Mouse (Mus musculus) forebrain, embryonic 14.5 days (tissue): ENCODE results near the gene Usp48. TPM values are rescaled to one million over a fixed set of nuclear protein-coding genes. Genes with fewer than 3 reads are reported as not detected.

ENCODE experiments used
- ATAC-seq: fragments of 200-750 bp; cut with Nextera tagmentation; 2 replicates; pipeline ENCODE4 v1.8.0; 2017; ENCODE audit warnings: mild to moderate bottlenecking, moderate library complexity
- DNase-seq: peaks from one replicate; pipeline ENCODE4 v3.0.0-alpha.2; 2015; ENCODE audit warnings: low spot score
- H3K27ac ChIP-seq: fragments of 300-500 bp; sonication (generic); 2 replicates; pipeline ENCODE4 v1.5.1; 2014; ENCODE audit warnings: low read depth, mild to moderate bottlenecking, control low read depth, low read length, moderate library complexity
- H3K27me3 ChIP-seq: fragments of 300-500 bp; sonication (generic); replicated peaks from 2 replicates; pipeline ENCODE4 v1.6.1; 2014; ENCODE audit warnings: low read length, control low read depth, mixed read lengths; ENCODE audit not compliant: control insufficient read depth, insufficient read depth
- H3K36me3 ChIP-seq: fragments of 300-500 bp; sonication (generic); 2 replicates; pipeline ENCODE4 v1.6.1; 2014; ENCODE audit warnings: low read length, control low read depth; ENCODE audit not compliant: control insufficient read depth, insufficient read depth
- H3K4me1 ChIP-seq: fragments of 300-500 bp; sonication (generic); 2 replicates; pipeline ENCODE4 v1.6.1; 2014; ENCODE audit warnings: antibody characterized with exemption, low read length, control low read depth; ENCODE audit not compliant: control insufficient read depth, insufficient read depth
- H3K4me2 ChIP-seq: fragments of 300-500 bp; sonication (generic); 2 replicates; pipeline ENCODE4 v1.6.1; 2014; ENCODE audit warnings: mild to moderate bottlenecking, control low read depth, low read length
- H3K4me3 ChIP-seq: fragments of 300-500 bp; sonication (generic); 2 replicates; pipeline ENCODE4 v1.5.1; 2014; ENCODE audit warnings: low read depth, low read length, control low read depth
- H3K9ac ChIP-seq: fragments of 300-500 bp; sonication (generic); 2 replicates; pipeline ENCODE4 v1.6.1; 2014; ENCODE audit warnings: mild to moderate bottlenecking, low read length, control low read depth, moderate library complexity
- H3K9me3 ChIP-seq: fragments of 300-500 bp; sonication (generic); replicated peaks from 2 replicates; pipeline ENCODE4 v1.6.1; 2016; ENCODE audit warnings: low read length, control low read depth, mixed read lengths; ENCODE audit not compliant: control insufficient read depth
- WGBS: fragments of 180-500 bp; shearing (Covaris S2); extraction: QIAGEN DNeasy Blood & Tissue Kit; methylation state at CpG from one replicate; pipeline ENCODE4 v1.1.7; 2014; 5-methylcytosine and 5-hydroxymethylcytosine counted together
- polyA plus RNA-seq: library from polyadenylated mRNA; unstranded; fragments of >200 nt; fragmentation: Nextera tagmentation; extraction: Ambion mirVana; gene quantifications from 2 replicates; pipeline ENCODE4 v1.2.1, GENCODE M21; 2014

Usp48 gene
- polyA plus RNA-seq, 1 experiment from 2014 or later: 52.4 TPM

DNA sequence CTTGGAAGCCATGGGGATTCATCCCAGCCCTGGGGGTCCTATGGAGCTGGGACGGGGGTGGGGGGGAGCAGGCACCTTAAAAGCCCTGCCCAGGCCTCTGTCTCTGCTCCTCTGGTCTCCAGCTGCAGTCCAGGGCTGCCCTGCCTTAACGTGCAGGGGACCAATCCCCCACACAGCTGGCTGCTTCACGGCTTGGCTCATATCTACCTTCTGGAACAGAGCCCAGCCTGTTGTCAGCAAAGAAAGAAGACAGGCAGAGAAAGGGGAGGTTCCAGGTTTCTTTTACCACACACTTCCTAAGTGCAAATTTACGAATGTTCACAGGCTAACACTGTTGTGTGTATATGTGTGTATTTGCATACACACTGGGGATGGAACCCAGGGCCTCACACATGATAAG is 102.3 kb downstream of the Usp48 start:
- Histone ChIP-seq H3K4me3 (no peak overlapping the region), H3K36me3 (no peaks in the 10 kb centered on the region), H3K27ac (peak overlapping the region; percentile 14; the same call in 1 of the 2 replicates), H3K27me3 (no peaks in the 10 kb centered on the region), H3K4me1 (peaks cover 6% of the 10 kb centered on the region), H3K9ac (0 out of 2 replicates have a peak overlapping the region, but pooled peaks have one; percentile 5), H3K4me2 (no peak overlapping the region), H3K9me3 (no peaks in the 10 kb centered on the region)
- whole genome bisulfite sequencing: 10% methylated on average over 4 of the region's 4 CpGs
- no peak for ATAC-seq
- peak; percentile 59 for DNase-seq

DNA sequence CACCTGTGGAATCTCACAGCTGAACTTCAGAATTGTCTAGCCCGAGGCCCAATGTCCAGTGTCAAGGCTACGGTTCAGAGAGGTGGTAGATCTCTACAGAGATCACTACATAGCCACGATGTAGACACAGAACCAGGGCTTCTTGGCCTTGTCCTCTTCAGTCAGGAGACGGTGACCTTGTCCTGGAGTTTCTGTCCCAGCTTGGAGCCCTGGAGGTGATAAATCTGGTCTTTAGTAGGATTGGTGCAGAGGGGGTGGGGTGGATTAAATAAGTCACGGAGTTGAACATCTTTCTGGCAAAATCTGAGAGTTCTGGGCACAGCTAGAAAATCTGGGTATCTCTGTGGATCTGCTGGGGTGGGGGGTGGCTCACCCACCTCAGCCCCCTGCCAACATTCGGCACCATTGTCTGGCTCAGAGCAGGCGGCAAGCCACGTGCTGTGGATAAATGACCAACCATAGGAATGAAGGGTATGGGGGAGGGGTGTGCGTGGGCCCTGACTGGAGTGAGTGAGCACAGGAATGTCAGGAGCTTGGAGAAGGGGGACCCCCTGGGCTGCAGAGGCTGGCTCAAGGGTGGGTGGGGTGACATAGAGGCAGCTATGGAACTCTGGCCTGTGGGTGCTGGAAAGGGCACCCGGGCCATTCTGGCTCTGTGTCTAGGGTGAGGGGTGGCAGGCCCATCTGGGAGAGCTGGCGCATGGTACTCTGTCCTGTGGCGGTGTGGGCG is 103.8 kb downstream of the Usp48 start:
- no peak for ATAC-seq
- no peak overlapping the region for H3K27ac ChIP-seq
- WGBS: 70% methylated on average over 13 of the region's 13 CpGs

DNA sequence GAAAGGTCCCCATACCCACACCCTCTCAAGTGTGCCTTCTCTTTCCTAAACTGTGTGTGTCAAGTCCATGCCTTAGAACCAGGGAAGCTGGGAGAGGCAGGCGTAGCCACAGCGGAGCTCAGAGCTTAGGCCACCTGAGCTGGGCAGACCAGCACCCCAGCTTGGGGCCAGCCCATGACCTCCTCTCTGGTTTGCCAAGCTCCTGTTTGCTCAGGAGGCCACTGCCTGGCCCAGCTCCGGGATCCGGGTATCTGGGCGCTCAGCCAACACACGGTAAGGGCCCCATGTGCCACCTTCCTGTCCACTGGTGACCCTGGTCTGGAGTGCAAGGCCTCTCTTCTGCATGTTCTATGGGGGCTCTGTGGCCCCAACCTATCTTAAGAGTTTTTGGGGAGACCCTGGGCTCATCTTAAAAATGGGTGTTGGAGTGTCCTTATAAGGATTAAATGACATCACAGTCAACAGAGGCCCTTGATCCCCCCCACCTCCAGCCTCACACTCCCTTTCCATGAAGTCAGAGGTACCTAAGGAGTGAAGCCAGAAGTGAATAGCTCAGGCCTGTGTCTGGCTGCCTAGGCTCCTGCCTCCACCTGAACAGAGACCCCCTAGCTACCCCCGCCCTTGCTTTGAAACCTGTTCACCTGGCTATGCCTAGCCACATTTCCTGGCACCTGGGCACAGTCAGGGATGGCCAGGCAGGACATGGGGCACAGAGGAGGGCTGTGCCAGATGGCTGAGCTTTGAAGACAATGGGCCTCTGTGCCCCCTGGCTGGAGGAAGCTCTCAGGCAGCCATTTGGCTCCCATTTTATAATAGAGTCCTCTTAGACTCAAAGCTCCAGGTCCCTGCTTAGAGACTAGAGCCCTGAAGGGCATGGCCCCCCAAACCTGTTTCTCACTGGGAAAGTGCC is 104.8 kb downstream of the Usp48 start:
- Histone ChIP-seq H3K4me3 (no peak overlapping the region), H3K4me2 (no peak overlapping the region), H3K27ac (no peak overlapping the region), H3K9me3 (no peaks in the 10 kb centered on the region), H3K4me1 (peaks cover 6% of the 10 kb centered on the region), H3K36me3 (no peaks in the 10 kb centered on the region), H3K9ac (no peak overlapping the region), H3K27me3 (no peaks in the 10 kb centered on the region)
- 70% methylated on average over 7 of the region's 7 CpGs for WGBS
- DNase-seq (peak; percentile 14), ATAC-seq (no peak)

More for the DNA sequence above, 103.8 kb downstream of the Usp48 start:
- no peak overlapping the region for H3K4me3 ChIP-seq
- no peaks in the 10 kb centered on the region for H3K36me3 ChIP-seq
- H3K4me2 ChIP-seq: no peak overlapping the region
- no peaks in the 10 kb centered on the region for H3K9me3 ChIP-seq
- peaks cover 6% of the 10 kb centered on the region for H3K4me1 ChIP-seq
- H3K9ac ChIP-seq: no peak overlapping the region
- no peaks in the 10 kb centered on the region for H3K27me3 ChIP-seq
- DNase-seq: no peak

DNA sequence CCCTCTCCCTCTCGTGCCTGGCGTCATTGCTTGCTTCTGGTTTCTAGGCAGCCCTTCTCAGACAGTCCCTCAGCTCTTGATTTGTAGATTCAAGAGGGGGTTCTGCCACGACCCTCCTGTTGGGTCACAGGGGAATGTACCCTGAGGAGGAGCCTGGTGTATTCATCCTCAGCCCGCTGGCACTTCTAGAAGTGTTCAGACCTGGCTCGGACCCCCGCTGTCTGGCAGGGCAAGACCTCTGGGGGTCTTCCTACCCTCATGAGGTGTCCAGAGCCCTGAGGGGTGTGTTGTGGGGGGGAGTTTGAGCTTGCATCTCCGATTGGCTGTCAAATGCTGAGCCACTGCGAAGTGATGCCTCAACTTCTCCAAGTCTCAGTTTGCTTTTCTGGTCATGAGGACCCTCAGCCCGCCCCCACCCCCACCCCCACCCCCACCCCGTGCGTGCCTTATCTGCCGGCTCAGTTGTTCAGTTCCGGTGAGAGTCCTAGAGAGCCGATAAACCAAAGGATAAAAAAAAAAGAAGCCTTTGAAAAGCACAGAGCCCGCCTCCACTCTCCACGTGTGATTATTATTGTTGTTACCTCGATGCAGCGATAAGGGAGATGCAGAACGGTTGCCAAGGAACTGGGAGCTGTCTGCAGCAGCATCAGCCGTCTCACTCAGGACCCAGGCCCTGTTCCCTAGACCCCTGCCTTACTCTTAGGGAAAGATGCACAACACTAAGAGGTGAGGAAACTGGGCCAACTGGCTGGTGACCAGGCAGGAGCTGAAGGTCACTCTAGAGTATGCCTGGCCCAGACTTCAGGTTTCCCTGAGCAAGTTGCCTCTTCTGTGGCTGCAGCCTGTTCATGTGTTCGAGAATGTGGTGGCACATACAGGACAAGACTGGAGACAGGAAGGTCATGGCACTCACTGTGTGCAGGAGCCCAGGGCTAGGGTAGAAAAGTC is 106.0 kb downstream of the Usp48 start:
- Histone ChIP-seq H3K27ac (no peak overlapping the region), H3K4me3 (no peak overlapping the region), H3K4me1 (peaks cover 6% of the 10 kb centered on the region), H3K36me3 (no peaks in the 10 kb centered on the region), H3K27me3 (no peaks in the 10 kb centered on the region), H3K9me3 (no peaks in the 10 kb centered on the region), H3K4me2 (no peak overlapping the region), H3K9ac (no peak overlapping the region)
- WGBS: 48% methylated on average over 21 of the region's 21 CpGs
- DNase-seq (no peak), ATAC-seq (no peak)

DNA sequence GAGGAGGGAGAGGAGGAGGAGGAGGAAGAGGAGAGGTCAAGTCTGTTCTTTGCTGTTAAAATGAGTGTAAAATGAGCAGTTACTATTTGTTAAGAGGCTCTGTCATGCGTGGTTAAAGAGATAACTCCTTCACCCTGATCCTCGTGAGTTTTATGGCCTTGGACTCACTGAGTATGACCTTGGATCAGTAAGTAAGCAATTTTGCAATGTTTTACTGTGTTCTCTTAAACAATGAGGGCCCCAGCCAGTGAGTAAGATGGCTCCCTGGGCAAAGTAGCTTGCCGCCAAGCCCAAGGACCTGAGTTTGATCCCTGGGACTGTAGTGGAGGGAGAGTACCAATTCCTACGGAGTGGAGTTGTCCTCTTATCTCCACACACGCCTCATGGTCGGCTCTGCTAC is 107.4 kb downstream of the Usp48 start:
- Histone ChIP-seq H3K27me3 (no peaks in the 10 kb centered on the region), H3K4me2 (no peak overlapping the region), H3K9me3 (no peaks in the 10 kb centered on the region), H3K9ac (no peak overlapping the region), H3K27ac (no peak overlapping the region), H3K36me3 (no peaks in the 10 kb centered on the region), H3K4me1 (peaks cover 4% of the 10 kb centered on the region), H3K4me3 (no peak overlapping the region)
- ATAC-seq (no peak), DNase-seq (no peak)
- WGBS: 74% methylated on average over 6 of the region's 6 CpGs

DNA sequence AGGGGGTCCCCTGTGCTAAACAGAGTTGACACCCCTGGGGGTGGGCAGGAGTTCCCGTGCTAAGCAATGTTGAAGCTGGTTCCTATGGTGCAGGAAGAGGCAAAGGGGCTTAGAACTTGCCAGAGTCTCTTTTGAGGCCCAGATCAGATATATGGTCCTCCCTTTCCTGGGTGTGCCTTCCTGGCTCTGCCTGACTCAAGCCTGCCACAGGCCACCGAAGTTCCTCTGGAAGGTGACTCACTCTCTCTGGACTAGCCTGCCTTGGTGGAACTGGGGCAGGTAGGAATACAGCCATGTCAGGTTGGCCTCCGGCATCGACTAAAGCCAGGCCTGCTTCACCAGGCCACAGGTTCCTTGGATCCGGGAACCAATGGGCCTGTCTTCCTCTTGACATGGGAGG is 109.5 kb downstream of the Usp48 start:
- peaks cover 13% of the 10 kb centered on the region for H3K4me1 ChIP-seq
- 91% methylated on average over 5 of the region's 5 CpGs for WGBS
- H3K27ac ChIP-seq: no peak overlapping the region
- no peak overlapping the region for H3K4me3 ChIP-seq
- H3K9ac ChIP-seq: no peak overlapping the region
- 0 out of 2 replicates have a peak, but pooled peaks cover 2% of the 10 kb centered on the region for H3K27me3 ChIP-seq
- H3K9me3 ChIP-seq: no peaks in the 10 kb centered on the region
- no peaks in the 10 kb centered on the region for H3K36me3 ChIP-seq
- DNase-seq (no peak), ATAC-seq (no peak)
- H3K4me2 ChIP-seq: no peak overlapping the region

DNA sequence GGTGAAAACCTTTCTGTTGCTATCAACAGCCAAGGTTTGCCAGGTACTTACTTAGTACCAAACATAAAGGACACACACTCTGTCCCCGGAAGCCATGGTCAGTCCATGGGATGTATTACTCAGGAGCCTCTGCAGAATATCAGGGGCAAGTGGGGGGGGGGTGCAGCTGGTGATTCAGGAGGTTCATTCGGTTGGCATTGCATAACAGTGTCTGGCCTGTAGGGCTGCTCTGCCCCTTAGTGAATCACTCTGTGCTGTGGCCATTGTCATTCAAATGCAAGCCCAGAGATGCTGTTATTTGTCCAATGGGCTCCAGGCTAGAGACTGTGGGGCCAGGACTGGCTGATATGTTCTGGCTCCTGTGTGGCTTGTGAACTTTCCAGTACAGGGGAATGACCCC is 111.0 kb downstream of the Usp48 start:
- H3K27me3 ChIP-seq: 0 out of 2 replicates have a peak, but pooled peaks cover 2% of the 10 kb centered on the region
- 43% methylated on average over 2 of the region's 2 CpGs for WGBS
- ATAC-seq (no peak), DNase-seq (no peak)
- H3K4me1 ChIP-seq: peaks cover 15% of the 10 kb centered on the region
- no peaks in the 10 kb centered on the region for H3K36me3 ChIP-seq
- H3K4me2 ChIP-seq: no peak overlapping the region
- H3K9me3 ChIP-seq: no peaks in the 10 kb centered on the region
- H3K27ac ChIP-seq: no peak overlapping the region
- no peak overlapping the region for H3K4me3 ChIP-seq
- no peak overlapping the region for H3K9ac ChIP-seq

DNA sequence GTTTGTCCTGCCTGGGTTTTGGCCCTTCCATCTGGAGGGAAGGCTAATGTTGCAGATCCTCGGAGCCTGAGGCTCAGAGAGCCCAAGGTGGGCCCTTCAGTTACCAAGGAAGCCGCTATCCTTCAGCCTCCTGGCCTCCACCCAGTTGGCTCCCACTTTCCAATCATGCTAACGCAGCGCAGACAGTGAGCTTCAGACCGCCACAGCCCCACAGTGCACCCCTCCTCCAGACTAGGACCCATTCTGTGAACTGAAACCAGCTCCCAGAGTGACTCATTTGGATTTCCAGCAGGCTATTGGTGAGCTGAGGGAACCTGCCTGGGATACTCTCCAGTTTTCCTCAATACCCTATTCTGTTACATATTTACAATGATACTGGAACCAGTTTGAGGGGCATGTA is 111.8 kb downstream of the Usp48 start:
- Histone ChIP-seq H3K36me3 (no peaks in the 10 kb centered on the region), H3K4me3 (no peak overlapping the region), H3K9ac (no peak overlapping the region), H3K4me1 (peaks cover 15% of the 10 kb centered on the region), H3K4me2 (no peak overlapping the region), H3K9me3 (no peaks in the 10 kb centered on the region), H3K27ac (no peak overlapping the region), H3K27me3 (0 out of 2 replicates have a peak, but pooled peaks cover 2% of the 10 kb centered on the region)
- DNase-seq (no peak), ATAC-seq (no peak)
- WGBS: 82% methylated on average over 5 of the region's 5 CpGs
